Mouse (Mus musculus) thymus, adult 2 months (tissue): ENCODE measurements around the gene 2700081O15Rik. TPM values are rescaled to one million over a fixed set of nuclear protein-coding genes. Genes with fewer than 3 reads are reported as not detected.

ENCODE experiments used
- DNase-seq: peaks from one replicate; pipeline ENCODE4 v3.0.0; 2021
- H3K27ac ChIP-seq: fragments of 200-500 bp; 2 replicates; pipeline ENCODE4 v1.5.1; 2012; ENCODE audit warnings: low read length, control low read depth; ENCODE audit not compliant: control insufficient read depth, insufficient read depth
- H3K27me3 ChIP-seq: fragments of 200-500 bp; 2 replicates; pipeline ENCODE4 v1.6.1; 2012; ENCODE audit warnings: mild to moderate bottlenecking, low read length, moderate library complexity, mixed read lengths; ENCODE audit not compliant: control insufficient read depth, insufficient read depth
- H3K36me3 ChIP-seq: fragments of 200-500 bp; 2 replicates; pipeline ENCODE4 v1.6.1; 2012; ENCODE audit warnings: mild to moderate bottlenecking, low read length, moderate library complexity; ENCODE audit not compliant: control insufficient read depth, insufficient read depth
- H3K4me1 ChIP-seq: fragments of 200-500 bp; replicated peaks from 2 replicates; pipeline ENCODE4 v1.6.1; 2012; ENCODE audit warnings: low read length; ENCODE audit not compliant: control insufficient read depth, insufficient read depth
- H3K4me3 ChIP-seq: fragments of 200-500 bp; 2 replicates; pipeline ENCODE4 v1.5.1; 2012; ENCODE audit warnings: mild to moderate bottlenecking, low read length, control low read depth, moderate library complexity; ENCODE audit not compliant: control insufficient read depth, insufficient read depth
- CTCF ChIP-seq: fragments of 200-500 bp; IDR thresholded peaks from 2 replicates; pipeline ENCODE4 v1.5.1; 2012; ENCODE audit warnings: mild to moderate bottlenecking, control low read depth, low read length, moderate library complexity, borderline replicate concordance; ENCODE audit not compliant: control insufficient read depth, poor library complexity, insufficient read depth; ENCODE audit errors: extremely low read depth
- POLR2A ChIP-seq: fragments of 200-500 bp; IDR thresholded peaks from 2 replicates; pipeline ENCODE4 v1.6.1; 2012; ENCODE audit warnings: mild to moderate bottlenecking, low read length, control low read depth, moderate library complexity; ENCODE audit not compliant: control insufficient read depth, poor library complexity, insufficient read depth; ENCODE audit errors: extremely low read depth
- WGBS: fragments of 180-500 bp; shearing (Covaris S2); methylation state at CpG from one replicate; pipeline ENCODE4 v1.1.7; 2018; 5-methylcytosine and 5-hydroxymethylcytosine counted together
- polyA plus RNA-seq: library from polyadenylated mRNA; depleted of rRNA; stranded (reverse); fragments of >200 nt; gene quantifications from 2 replicates; pipeline ENCODE4 v1.2.3, GENCODE M21; 2012

The 2700081O15Rik gene
- polyA plus RNA-seq, 1 experiment, result 68.3 TPM

- no peaks in the 10 kb centered on the region for H3K27me3 ChIP-seq
- H3K4me3 ChIP-seq, result no peak overlapping the region
- no peak for DNase-seq
- H3K36me3 ChIP-seq, result peaks cover 67% of the 10 kb centered on the region
- no peak overlapping the region for H3K27ac ChIP-seq
- H3K4me1 ChIP-seq, result peaks cover 13% of the 10 kb centered on the region
- TF ChIP-seq POLR2A, result no peak
- TF ChIP-seq CTCF, result no peak
- 93% methylated on average over 7 of the region's 7 CpGs for WGBS
Observed at GRCm38 (mm10) chr19:7424131-7424530, 6.7 kb downstream of the 2700081O15Rik start.

- TF ChIP-seq CTCF (no peak), POLR2A (no peak)
- WGBS, result 94% methylated on average over 8 of the region's 8 CpGs
- peaks cover 73% of the 10 kb centered on the region for H3K36me3 ChIP-seq
- peaks cover 6% of the 10 kb centered on the region for H3K4me1 ChIP-seq
- H3K27me3 ChIP-seq, result no peaks in the 10 kb centered on the region
- no peak for DNase-seq
- no peak overlapping the region for H3K27ac ChIP-seq
- H3K4me3 ChIP-seq, result no peak overlapping the region
Observed at GRCm38 (mm10) chr19:7424590-7425397, 7.4 kb downstream of the 2700081O15Rik start.

- H3K27ac ChIP-seq, result no peak overlapping the region
- WGBS, result 61% methylated on average over 3 of the region's 3 CpGs
- no peak overlapping the region for H3K4me3 ChIP-seq
- H3K36me3 ChIP-seq, result peaks cover 77% of the 10 kb centered on the region
- TF ChIP-seq POLR2A (no peak), CTCF (no peak)
- H3K27me3 ChIP-seq, result no peaks in the 10 kb centered on the region
- H3K4me1 ChIP-seq, result peaks cover under 1% of the 10 kb centered on the region
- DNase-seq, result no peak
Observed at GRCm38 (mm10) chr19:7425398-7425775, 8.0 kb downstream of the 2700081O15Rik start.

GRCm38 (mm10) chr19:7434887-7435286, 17.5 kb downstream of the 2700081O15Rik start:
- Histone ChIP-seq H3K36me3 (peaks cover 48% of the 10 kb centered on the region), H3K27ac (no peak overlapping the region), H3K4me1 (no peaks in the 10 kb centered on the region), H3K27me3 (no peaks in the 10 kb centered on the region), H3K4me3 (no peak overlapping the region)
- WGBS, result 98% methylated on average over 2 of the region's 2 CpGs
- DNase-seq, result no peak
- no peak for TF ChIP-seq POLR2A

GRCm38 (mm10) chr19:7436061-7436970, 18.9 kb downstream of the 2700081O15Rik start:
- H3K4me1 ChIP-seq, result 0 out of 2 replicates have a peak, but pooled peaks cover 2% of the 10 kb centered on the region
- no peak overlapping the region for H3K4me3 ChIP-seq
- H3K36me3 ChIP-seq, result peaks cover 35% of the 10 kb centered on the region
- 68% methylated on average over 5 of the region's 5 CpGs for WGBS
- peak; percentile 60 for DNase-seq
- TF ChIP-seq POLR2A (no peak), CTCF (no peak)
- no peaks in the 10 kb centered on the region for H3K27me3 ChIP-seq
- H3K27ac ChIP-seq, result no peak overlapping the region

GRCm38 (mm10) chr19:7438295-7438694, 20.9 kb downstream of the 2700081O15Rik start:
- Histone ChIP-seq H3K27me3 (no peaks in the 10 kb centered on the region), H3K4me1 (0 out of 2 replicates have a peak, but pooled peaks cover 4% of the 10 kb centered on the region), H3K36me3 (peaks cover 15% of the 10 kb centered on the region), H3K4me3 (no peak overlapping the region), H3K27ac (no peak overlapping the region)
- DNase-seq, result no peak
- no peak for TF ChIP-seq POLR2A
- no peak for TF ChIP-seq CTCF
